Mouse (Mus musculus) stomach, embryonic 14.5 days (tissue): ENCODE results near the gene Mms19. TPM values are rescaled to one million over a fixed set of nuclear protein-coding genes. Genes with fewer than 3 reads are reported as not detected.
A peak's percentile ranks its signal among the peaks of the same experiment; 100 is the strongest.

Source experiments
- ATAC-seq: fragments of 200-750 bp; cut with Nextera tagmentation; 2 replicates; pipeline ENCODE4 v1.8.0; 2017; ENCODE audit warnings: low read depth, moderate TSS enrichment; ENCODE audit not compliant: insufficient number of reproducible peaks, insufficient read depth, low FRiP score
- H3K27ac ChIP-seq: fragments of 300-500 bp; sonication (generic); 2 replicates; pipeline ENCODE4 v1.5.1; 2014; ENCODE audit warnings: mild to moderate bottlenecking, low read length, moderate library complexity, mixed read lengths
- H3K27me3 ChIP-seq: fragments of 300-500 bp; sonication (generic); 2 replicates; pipeline ENCODE4 v1.6.1; 2014; ENCODE audit warnings: low read length, control low read depth, mixed read lengths; ENCODE audit not compliant: control insufficient read depth, insufficient read depth
- H3K36me3 ChIP-seq: fragments of 300-500 bp; sonication (generic); 2 replicates; pipeline ENCODE4 v1.6.1; 2014; ENCODE audit warnings: mild to moderate bottlenecking, control low read depth, low read length, moderate library complexity, mixed read lengths; ENCODE audit not compliant: control insufficient read depth, insufficient read depth
- H3K4me1 ChIP-seq: fragments of 300-500 bp; sonication (generic); 2 replicates; pipeline ENCODE4 v1.6.1; 2014; ENCODE audit warnings: low read length, control low read depth, mixed read lengths; ENCODE audit not compliant: control insufficient read depth, insufficient read depth
- H3K4me2 ChIP-seq: fragments of 300-500 bp; sonication (generic); replicated peaks from 2 replicates; pipeline ENCODE4 v1.6.1; 2014; ENCODE audit warnings: low read depth, low read length, control low read depth
- H3K4me3 ChIP-seq: fragments of 300-500 bp; sonication (generic); 2 replicates; pipeline ENCODE4 v1.5.1; 2014; ENCODE audit warnings: low read depth, low read length, control low read depth
- H3K9ac ChIP-seq: fragments of 300-500 bp; sonication (generic); replicated peaks from 2 replicates; pipeline ENCODE4 v1.6.1; 2014; ENCODE audit warnings: low read depth, mild to moderate bottlenecking, control low read depth, low read length, moderate library complexity, mixed read lengths
- H3K9me3 ChIP-seq: fragments of 300-500 bp; sonication (generic); 2 replicates; pipeline ENCODE4 v1.6.1; 2016; ENCODE audit warnings: low read depth, low read length, control low read depth; ENCODE audit not compliant: control insufficient read depth
- WGBS: fragments of 180-500 bp; shearing (Covaris S2); extraction: QIAGEN DNeasy Blood & Tissue Kit; methylation state at CpG from one replicate; pipeline ENCODE4 v1.1.7; 2014; 5-methylcytosine and 5-hydroxymethylcytosine counted together
- polyA plus RNA-seq: library from polyadenylated mRNA; unstranded; fragments of >200 nt; fragmentation: Nextera tagmentation; extraction: Ambion mirVana; gene quantifications from 2 replicates; pipeline ENCODE4 v1.2.1, GENCODE M21; 2014

The Mms19 gene
- polyA plus RNA-seq: 37.6 and 44.1 TPM in 2 replicates

DNA sequence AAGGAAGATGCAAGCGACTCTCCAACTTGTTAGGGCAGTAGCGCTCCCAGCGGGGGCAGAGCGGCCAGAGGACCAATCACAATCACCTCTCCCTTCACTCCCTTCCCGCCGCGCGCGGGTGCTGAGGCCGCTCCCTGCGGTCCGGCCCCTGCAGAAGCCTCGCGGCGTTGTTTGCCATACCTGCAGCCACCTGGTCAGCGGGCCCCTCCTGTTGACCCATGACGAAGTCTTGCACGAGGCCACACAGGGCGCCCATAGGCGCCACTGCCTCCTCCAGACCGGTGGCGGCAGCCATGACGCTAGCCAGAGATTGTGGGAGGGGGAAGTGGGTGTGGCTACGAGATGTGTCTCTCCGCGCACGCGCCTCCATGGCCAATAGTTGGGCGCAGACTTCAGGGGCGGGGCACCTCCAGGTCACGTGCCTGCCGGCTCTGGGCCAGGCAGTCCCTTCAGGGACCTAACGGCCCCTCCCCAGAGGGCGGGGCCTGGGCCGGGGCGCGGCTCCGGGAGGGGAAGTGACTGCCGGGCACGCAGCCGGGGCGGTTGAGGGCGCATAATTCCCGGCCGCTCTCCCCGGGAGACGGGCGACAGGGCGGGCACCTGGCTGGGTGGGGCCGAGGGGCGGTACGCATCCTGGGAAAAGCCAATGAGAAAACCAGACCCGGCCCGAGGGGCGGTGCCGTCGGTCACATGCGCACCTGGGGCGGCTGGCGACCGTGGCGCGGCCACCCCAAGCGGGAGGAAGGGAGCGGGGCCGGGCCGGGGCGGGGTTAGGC is at the start of gene Mms19:
TSS of gene Mms19 (minus strand) at position 339 of the 776 bp plus-strand sequence.
- no peaks in the 10 kb centered on the region for H3K36me3 ChIP-seq
- H3K9ac ChIP-seq: peak within 1 kb of the TSS; percentile 83
- peak within 1 kb of the TSS; percentile 83 for H3K4me3 ChIP-seq
- H3K27me3 ChIP-seq: no peaks in the 10 kb centered on the region
- ATAC-seq: peak; percentile 95
- H3K9me3 ChIP-seq: no peaks in the 10 kb centered on the region
- H3K4me1 ChIP-seq: peaks cover 5% of the 10 kb centered on the region; the same call in 1 of the 2 replicates
- under 1% methylated on average over 67 of the region's 68 CpGs for WGBS
- H3K27ac ChIP-seq: peak within 1 kb of the TSS; percentile 83
- H3K4me2 ChIP-seq: peak within 1 kb of the TSS; percentile 67

DNA sequence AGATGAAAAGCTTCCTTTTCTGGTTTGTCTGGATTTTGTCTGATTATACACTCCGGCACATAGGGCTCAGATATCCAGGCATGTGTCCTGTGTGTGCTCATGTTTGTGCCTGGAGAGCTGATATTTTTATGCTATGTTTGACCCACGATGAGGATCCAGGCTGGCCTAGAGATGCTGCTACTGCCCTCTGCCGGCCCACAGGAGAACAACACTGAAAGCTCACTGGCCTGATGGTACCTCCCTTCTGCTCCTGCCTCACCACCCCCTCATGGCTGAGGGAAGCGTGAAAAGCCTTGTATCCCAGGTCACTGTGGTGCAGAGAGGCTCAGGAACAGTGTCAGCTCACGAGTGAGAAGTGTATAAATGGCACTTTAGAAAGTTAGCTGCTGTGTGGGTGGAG is 45.2 kb upstream of the Mms19 start:
- Histone ChIP-seq H3K9me3 (no peaks in the 10 kb centered on the region), H3K36me3 (no peaks in the 10 kb centered on the region), H3K27ac (no peak overlapping the region), H3K27me3 (no peaks in the 10 kb centered on the region), H3K9ac (no peak overlapping the region), H3K4me1 (no peaks in the 10 kb centered on the region), H3K4me3 (no peak overlapping the region), H3K4me2 (no peak overlapping the region)
- ATAC-seq: no peak
- WGBS: 4% methylated on average over 5 of the region's 5 CpGs

DNA sequence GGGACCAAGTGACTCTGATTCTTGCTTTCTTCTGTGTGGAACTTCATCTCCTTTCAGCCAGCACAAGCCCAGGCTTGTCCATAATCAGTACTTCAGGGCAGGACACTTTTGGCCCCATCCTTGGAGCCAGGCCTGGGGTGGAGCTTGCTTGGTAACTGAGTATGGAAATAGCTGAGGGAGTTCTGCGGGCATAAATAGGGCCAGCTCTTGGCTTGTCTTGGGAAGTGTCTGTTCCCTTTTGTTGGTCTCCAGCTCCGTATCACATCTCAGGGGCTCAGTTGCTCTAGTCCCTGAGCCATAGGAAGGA is 41.5 kb upstream of the Mms19 start:
- peaks cover 7% of the 10 kb centered on the region for H3K4me1 ChIP-seq
- ATAC-seq: no peak
- no peaks in the 10 kb centered on the region for H3K27me3 ChIP-seq
- no peak overlapping the region for H3K27ac ChIP-seq
- H3K9ac ChIP-seq: no peak overlapping the region
- no peak overlapping the region for H3K4me3 ChIP-seq
- WGBS: 70% methylated on average over 2 of the region's 2 CpGs
- no peaks in the 10 kb centered on the region for H3K36me3 ChIP-seq
- no peak overlapping the region for H3K4me2 ChIP-seq
- no peaks in the 10 kb centered on the region for H3K9me3 ChIP-seq

DNA sequence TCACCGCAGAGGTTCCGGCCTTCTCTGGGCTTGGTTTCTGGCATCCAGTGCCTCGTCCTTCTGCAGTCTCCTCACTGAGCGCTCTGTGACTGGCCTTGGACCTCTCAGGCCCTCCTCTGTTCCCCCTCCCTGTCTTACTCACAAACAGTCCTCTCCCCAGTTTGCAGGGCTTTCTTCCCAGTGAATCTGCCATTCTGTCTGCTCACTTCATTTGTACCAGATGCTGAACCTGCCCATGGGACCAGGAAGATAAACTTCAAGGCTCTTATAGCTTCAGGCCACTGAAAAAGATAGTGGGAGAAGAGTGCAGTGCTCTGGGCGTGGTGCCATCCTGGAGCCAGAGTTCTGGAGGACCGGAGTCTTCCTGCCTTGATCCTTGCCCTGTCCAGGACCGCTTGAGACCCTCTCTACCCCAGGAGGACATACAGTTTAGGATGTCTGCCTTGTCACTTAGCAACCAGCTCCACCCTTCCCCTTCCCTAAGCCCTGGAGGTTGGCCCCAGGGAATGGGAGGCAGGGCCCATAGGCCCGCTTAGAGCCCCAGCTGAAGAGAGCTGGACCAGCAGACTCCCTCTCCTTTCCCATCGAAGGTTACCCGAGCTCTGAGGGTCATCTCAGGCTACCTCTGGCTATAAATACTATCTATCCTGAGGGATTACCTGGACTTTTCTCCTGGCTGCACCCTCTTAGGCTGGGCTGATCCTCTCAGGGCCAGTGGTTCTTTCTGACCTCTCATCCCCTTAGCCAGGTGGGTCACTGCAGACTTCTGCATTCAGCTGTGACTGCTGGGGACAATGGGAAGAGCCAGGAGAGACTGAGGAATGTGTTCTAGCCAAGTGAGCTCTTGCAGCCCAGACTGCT is 41.0 kb upstream of the Mms19 start:
- no peak for ATAC-seq
- no peak overlapping the region for H3K4me2 ChIP-seq
- no peak overlapping the region for H3K27ac ChIP-seq
- no peak overlapping the region for H3K4me3 ChIP-seq
- H3K36me3 ChIP-seq: no peaks in the 10 kb centered on the region
- peaks cover 13% of the 10 kb centered on the region for H3K4me1 ChIP-seq
- no peaks in the 10 kb centered on the region for H3K27me3 ChIP-seq
- H3K9ac ChIP-seq: no peak overlapping the region
- WGBS: 84% methylated on average over 10 of the region's 10 CpGs
- no peaks in the 10 kb centered on the region for H3K9me3 ChIP-seq

DNA sequence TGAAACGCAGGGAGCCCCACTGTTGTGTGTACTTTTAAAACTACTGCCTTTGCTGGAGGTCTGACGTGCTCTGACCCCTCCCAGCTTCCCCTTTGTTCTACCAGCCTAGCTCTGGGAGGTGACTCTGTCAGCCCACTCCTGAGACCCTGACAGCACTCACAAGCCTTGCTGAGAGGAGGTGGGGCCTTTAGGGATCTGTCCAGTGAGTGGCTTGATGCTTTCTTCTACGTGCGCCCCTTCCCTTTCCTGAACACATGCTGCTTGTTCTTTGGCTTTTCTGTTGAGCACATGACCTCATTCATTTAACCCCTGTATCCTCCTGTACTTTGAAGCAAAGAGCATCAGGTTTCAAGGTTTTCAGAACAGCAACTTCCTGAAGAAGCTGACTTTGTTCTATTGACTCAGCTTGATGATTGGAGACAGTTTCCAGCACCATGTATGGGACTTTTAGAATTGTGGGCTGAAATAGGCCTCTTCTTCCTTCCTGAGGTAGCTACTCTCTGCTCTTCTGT is 38.1 kb upstream of the Mms19 start:
- Histone ChIP-seq H3K27ac (peak overlapping the region; percentile 75; the same call in 1 of the 2 replicates), H3K4me3 (no peak overlapping the region), H3K27me3 (no peaks in the 10 kb centered on the region), H3K9me3 (no peaks in the 10 kb centered on the region), H3K4me2 (no peak overlapping the region), H3K36me3 (no peaks in the 10 kb centered on the region), H3K9ac (no peak overlapping the region), H3K4me1 (peaks cover 18% of the 10 kb centered on the region)
- 35% methylated on average over 4 of the region's 4 CpGs for WGBS
- ATAC-seq: no peak

DNA sequence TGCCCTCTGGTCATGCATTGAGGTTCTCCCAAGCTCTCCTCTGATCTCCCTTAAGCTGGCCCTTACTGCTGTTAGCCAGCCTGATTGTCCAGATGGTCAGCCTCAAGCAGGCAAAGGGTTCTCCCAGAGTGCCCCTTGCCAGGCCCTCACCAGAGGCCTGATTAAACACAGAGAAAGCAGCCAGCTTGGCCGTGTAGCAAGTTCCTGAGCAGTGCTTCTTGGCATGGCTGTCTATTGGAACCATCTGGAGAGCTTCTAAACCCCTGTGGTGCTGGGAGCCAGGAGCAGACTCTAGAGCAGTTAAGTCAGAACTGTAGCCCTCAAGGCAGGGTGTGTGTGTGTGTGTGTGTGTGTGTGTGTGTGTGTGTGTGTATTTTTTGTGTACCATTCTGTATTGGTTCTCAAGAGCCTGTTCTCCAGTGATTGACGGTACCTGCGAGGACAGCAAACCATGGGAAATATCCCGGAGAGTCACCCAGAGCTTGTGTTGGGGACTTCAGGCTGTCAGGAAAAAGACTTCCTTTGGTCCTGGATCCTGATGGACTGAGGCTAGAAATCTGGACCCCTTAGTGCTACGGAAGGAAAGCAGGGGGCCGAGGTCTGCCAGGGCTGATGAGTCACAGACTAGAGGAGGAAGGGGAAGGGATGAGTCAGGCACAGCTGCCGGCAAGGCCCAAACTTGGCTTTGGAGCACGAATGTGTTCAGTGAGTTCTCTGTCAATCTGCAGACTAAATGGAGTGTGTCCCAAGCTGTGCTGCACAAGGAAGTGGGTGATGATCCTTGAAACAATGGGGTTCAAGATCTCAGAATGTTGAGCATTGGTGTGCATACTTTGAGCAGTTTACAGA is 36.7 kb upstream of the Mms19 start:
- H3K9me3 ChIP-seq: no peaks in the 10 kb centered on the region
- H3K27me3 ChIP-seq: no peaks in the 10 kb centered on the region
- H3K36me3 ChIP-seq: no peaks in the 10 kb centered on the region
- H3K4me3 ChIP-seq: no peak overlapping the region
- ATAC-seq: no peak
- peak overlapping the region; percentile 75 for H3K27ac ChIP-seq
- H3K9ac ChIP-seq: no peak overlapping the region
- H3K4me2 ChIP-seq: no peak overlapping the region
- H3K4me1 ChIP-seq: peaks cover 18% of the 10 kb centered on the region
- WGBS: 55% methylated on average over 8 of the region's 8 CpGs

DNA sequence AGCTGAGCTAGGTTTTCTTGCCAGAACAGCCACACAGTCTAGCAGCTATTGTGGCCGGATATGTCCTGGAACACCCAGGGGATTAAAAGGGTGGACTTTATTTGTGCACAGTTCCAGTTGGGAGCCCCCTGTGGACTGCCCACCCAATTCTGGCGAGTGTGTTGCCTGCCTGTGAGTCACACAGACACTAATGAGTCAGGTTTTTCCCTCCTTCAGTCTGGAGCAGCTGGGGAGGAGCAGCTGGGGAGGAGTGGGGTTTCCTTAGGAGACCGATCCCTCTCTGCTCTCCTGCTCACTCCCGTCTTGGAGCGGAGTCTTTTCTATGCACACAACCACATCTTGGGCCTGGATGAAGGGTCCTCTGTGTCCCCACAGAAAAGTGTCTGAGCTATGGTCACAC is 35.9 kb upstream of the Mms19 start:
- H3K27me3 ChIP-seq: no peaks in the 10 kb centered on the region
- no peak for ATAC-seq
- no peaks in the 10 kb centered on the region for H3K9me3 ChIP-seq
- H3K4me1 ChIP-seq: peaks cover 18% of the 10 kb centered on the region
- no peak overlapping the region for H3K9ac ChIP-seq
- WGBS: 63% methylated on average over 5 of the region's 5 CpGs
- peak overlapping the region; percentile 75 for H3K27ac ChIP-seq
- no peak overlapping the region for H3K4me3 ChIP-seq
- H3K36me3 ChIP-seq: no peaks in the 10 kb centered on the region
- H3K4me2 ChIP-seq: no peak overlapping the region

DNA sequence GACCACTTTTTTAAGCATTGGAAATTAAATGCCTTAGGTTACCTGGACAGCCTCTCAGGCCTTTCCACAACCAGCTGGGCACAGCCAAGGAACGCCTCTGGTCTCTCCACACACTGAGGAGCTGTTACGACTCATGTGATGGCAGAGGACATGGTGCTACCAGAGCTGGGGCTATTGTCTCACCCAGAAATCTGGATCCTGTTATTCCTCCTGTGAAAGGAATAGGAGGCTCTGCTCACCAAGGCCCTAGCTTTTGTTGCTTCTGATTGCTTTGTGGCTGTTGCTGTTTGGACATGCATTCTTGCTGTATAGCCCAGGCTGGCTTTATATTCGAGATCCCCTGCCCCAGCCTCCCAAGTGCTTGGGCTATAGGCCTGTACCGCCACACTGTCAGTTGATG is 35.3 kb upstream of the Mms19 start:
- Histone ChIP-seq H3K9me3 (no peaks in the 10 kb centered on the region), H3K36me3 (no peaks in the 10 kb centered on the region), H3K27ac (peak overlapping the region; percentile 75; the same call in 1 of the 2 replicates), H3K4me1 (peaks cover 18% of the 10 kb centered on the region), H3K4me2 (no peak overlapping the region), H3K27me3 (no peaks in the 10 kb centered on the region), H3K4me3 (no peak overlapping the region), H3K9ac (no peak overlapping the region)
- no peak for ATAC-seq
- 78% methylated on average over 4 of the region's 4 CpGs for WGBS
